Mouse (Mus musculus): ENCODE data around the gene Pcf11. TPM values are rescaled to one million over a fixed set of nuclear protein-coding genes. Genes with fewer than 3 reads are reported as not detected.

The Pcf11 gene
- polyA plus RNA-seq, 1 experiment from 2014 or later = 22.0 TPM

- Histone ChIP-seq H3K9me3 (ENCODE audit: control insufficient read depth, low read length) (no peaks in the 10 kb centered on the region), H3K27me3 (ENCODE audit: control insufficient read depth, insufficient read depth, low read length) (no peaks in the 10 kb centered on the region), H3K4me3 (ENCODE audit: low read depth, low read length) (no peak overlapping the region), H3K4me1 (ENCODE audit: control insufficient read depth, insufficient read depth, low read length) (no peaks in the 10 kb centered on the region), H3K4me2 (ENCODE audit: low read depth, severe bottlenecking) (no peak overlapping the region), H3K36me3 (ENCODE audit: control insufficient read depth, insufficient read depth, low read length) (no peaks in the 10 kb centered on the region), H3K9ac (ENCODE audit: low read length) (no peak overlapping the region), H3K27ac (replicated peaks; ENCODE audit: low read depth, low read length) (no peak overlapping the region)
- ATAC-seq (ENCODE audit: insufficient number of reproducible peaks, low FRiP score, low TSS enrichment, low read depth) = no peak
- WGBS = 48% methylated on average over 2 of the region's 2 CpGs
- no peak for DNase-seq (ENCODE audit: low spot score)
Observed at GRCm38 (mm10) chr7:92630167-92630566, 39.6 kb downstream of the Pcf11 start.

GRCm38 (mm10) chr7:92624488-92624887 lies 45.2 kb downstream of the Pcf11 start:
- H3K4me2 ChIP-seq (ENCODE audit: low read depth, severe bottlenecking) = no peak overlapping the region
- H3K9ac ChIP-seq (ENCODE audit: low read length) = no peak overlapping the region
- H3K36me3 ChIP-seq (ENCODE audit: control insufficient read depth, insufficient read depth, low read length) = no peaks in the 10 kb centered on the region
- DNase-seq (ENCODE audit: low spot score) = no peak
- no peaks in the 10 kb centered on the region for H3K27me3 ChIP-seq (ENCODE audit: control insufficient read depth, insufficient read depth, low read length)
- no peak overlapping the region for H3K4me3 ChIP-seq (ENCODE audit: low read depth, low read length)
- 63% methylated on average over 2 of the region's 2 CpGs for WGBS
- H3K9me3 ChIP-seq (ENCODE audit: control insufficient read depth, low read length) = no peaks in the 10 kb centered on the region
- no peaks in the 10 kb centered on the region for H3K4me1 ChIP-seq (ENCODE audit: control insufficient read depth, insufficient read depth, low read length)
- no peak overlapping the region for H3K27ac ChIP-seq (replicated peaks; ENCODE audit: low read depth, low read length)
- ATAC-seq (ENCODE audit: insufficient number of reproducible peaks, low FRiP score, low TSS enrichment, low read depth) = no peak

GRCm38 (mm10) chr7:92610830-92611229 lies 58.9 kb downstream of the Pcf11 start:
- Histone ChIP-seq H3K4me3 (ENCODE audit: low read depth, low read length) (no peak overlapping the region), H3K9me3 (ENCODE audit: control insufficient read depth, low read length) (no peaks in the 10 kb centered on the region), H3K36me3 (ENCODE audit: control insufficient read depth, insufficient read depth, low read length) (no peaks in the 10 kb centered on the region), H3K27me3 (ENCODE audit: control insufficient read depth, insufficient read depth, low read length) (no peaks in the 10 kb centered on the region), H3K4me2 (ENCODE audit: low read depth, severe bottlenecking) (no peak overlapping the region), H3K9ac (ENCODE audit: low read length) (no peak overlapping the region), H3K27ac (replicated peaks; ENCODE audit: low read depth, low read length) (no peak overlapping the region), H3K4me1 (ENCODE audit: control insufficient read depth, insufficient read depth, low read length) (0 out of 2 replicates have a peak, but pooled peaks cover 3% of the 10 kb centered on the region)
- DNase-seq (ENCODE audit: low spot score) (no peak), ATAC-seq (ENCODE audit: insufficient number of reproducible peaks, low FRiP score, low TSS enrichment, low read depth) (no peak)
- 54% methylated on average over 7 of the region's 7 CpGs for WGBS

GRCm38 (mm10) chr7:92604961-92605360 lies 64.8 kb downstream of the Pcf11 start:
- H3K9ac ChIP-seq (ENCODE audit: low read length) = no peak overlapping the region
- ATAC-seq (ENCODE audit: insufficient number of reproducible peaks, low FRiP score, low TSS enrichment, low read depth) (no peak), DNase-seq (ENCODE audit: low spot score) (no peak)
- no peaks in the 10 kb centered on the region for H3K27me3 ChIP-seq (ENCODE audit: control insufficient read depth, insufficient read depth, low read length)
- no peaks in the 10 kb centered on the region for H3K36me3 ChIP-seq (ENCODE audit: control insufficient read depth, insufficient read depth, low read length)
- WGBS = 90% methylated on average over 7 of the region's 7 CpGs
- no peaks in the 10 kb centered on the region for H3K9me3 ChIP-seq (ENCODE audit: control insufficient read depth, low read length)
- no peaks in the 10 kb centered on the region for H3K4me1 ChIP-seq (ENCODE audit: control insufficient read depth, insufficient read depth, low read length)
- H3K4me3 ChIP-seq (ENCODE audit: low read depth, low read length) = no peak overlapping the region
- H3K27ac ChIP-seq (replicated peaks; ENCODE audit: low read depth, low read length) = no peak overlapping the region
- H3K4me2 ChIP-seq (ENCODE audit: low read depth, severe bottlenecking) = no peak overlapping the region

Other genes with a start within 250 kb of the Pcf11 start
- gene Ccdc90b, start 108.8 kb downstream of the Pcf11 start, polyA plus RNA-seq (2014; fragmentation: Nextera tagmentation; extraction: Ambion mirVana) = 50.6 and 53.3 TPM in 2 replicates
- gene Ankrd42, start 32.8 kb downstream of the Pcf11 start, polyA plus RNA-seq (2014; fragmentation: Nextera tagmentation; extraction: Ambion mirVana) = 6.8 and 7.5 TPM in 2 replicates
- gene Rab30, start 71.7 kb upstream of the Pcf11 start, polyA plus RNA-seq (2014; fragmentation: Nextera tagmentation; extraction: Ambion mirVana) = 11.5 and 11.9 TPM in 2 replicates
- 24.0 and 24.1 TPM in 2 replicates for gene Ddias, start 204.3 kb upstream of the Pcf11 start, polyA plus RNA-seq (2014; fragmentation: Nextera tagmentation; extraction: Ambion mirVana)
- gene Prcp, start 204.5 kb upstream of the Pcf11 start, polyA plus RNA-seq (2014; fragmentation: Nextera tagmentation; extraction: Ambion mirVana) = 19.3 and 23.5 TPM in 2 replicates